8 mouse cellular contexts compared by ENCODE assay signal in the genomic region with DNA sequence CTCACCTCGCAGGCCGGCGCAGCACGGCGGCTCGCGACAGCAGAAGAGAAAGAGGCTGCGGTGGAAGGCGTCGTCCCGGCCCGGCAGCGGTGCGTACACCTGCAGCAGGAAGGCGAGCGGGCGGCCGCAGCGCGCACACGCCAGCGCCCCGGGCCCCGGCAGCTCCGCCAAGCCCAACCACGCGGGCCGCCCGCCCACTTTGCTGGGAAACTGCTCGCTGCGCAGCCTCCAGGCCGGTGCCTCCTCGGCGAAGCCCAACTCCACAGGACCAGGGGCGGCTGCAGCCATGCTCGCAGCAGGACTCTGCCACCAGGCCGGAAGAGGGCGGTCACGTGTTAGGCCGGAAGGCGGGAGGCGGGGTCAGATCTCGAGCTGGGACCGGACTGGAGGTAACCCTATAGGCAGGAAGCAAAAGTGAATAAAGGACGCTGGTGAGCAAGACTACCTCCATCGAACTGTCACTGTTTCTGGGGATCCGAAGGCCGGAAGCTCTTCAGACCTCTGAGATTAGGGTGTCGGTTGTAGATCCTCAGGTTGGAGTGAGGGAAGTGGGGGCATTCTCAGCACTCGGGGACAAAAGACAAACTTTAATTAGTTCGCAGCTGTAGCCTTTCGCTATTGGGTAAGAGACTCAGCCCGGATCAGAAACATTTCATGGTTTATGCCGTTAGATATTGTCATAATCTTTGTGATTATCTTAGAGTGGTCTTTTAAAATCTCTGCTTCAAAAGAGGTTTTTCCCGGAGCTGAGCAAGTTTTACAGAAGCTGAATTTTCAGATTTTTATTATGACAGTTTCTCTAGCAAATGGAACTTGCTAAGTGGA. TPM values are rescaled to one million over a fixed set of nuclear protein-coding genes. Genes with fewer than 3 reads are reported as not detected.
DNase-seq lines count a peak whose midpoint lies in the region; ATAC-seq and TF ChIP-seq lines count a peak whose summit lies in the region.

A gene (minus strand): TSS at position 316 of the 825 bp plus-strand sequence.

- ATAC-seq in forebrain, embryonic 15.5 days (replicated peaks) = peak; percentile 97
- ATAC-seq in neutrophil, adult 5-6 weeks (ENCODE audit: extremely low read depth, insufficient number of reproducible peaks, low FRiP score, poor library complexity, severe bottlenecking) = peak; percentile 97

- peak within 1 kb of the TSS; percentile 91 for H3K9ac ChIP-seq in ES-E14 (ENCODE audit: insufficient read depth, low read depth, low read length, poor library complexity, severe bottlenecking)
- H3K9ac ChIP-seq in forebrain, embryonic 15.5 days (replicated peaks) = peak within 1 kb of the TSS; percentile 73

- H3K4me2 ChIP-seq in forebrain, embryonic 15.5 days (replicated peaks) = peak within 1 kb of the TSS; percentile 67

- TF ChIP-seq POLR2A in lung, adult 2 months (IDR thresholded peaks at IDR 0.05; ENCODE audit: borderline replicate concordance, extremely low read depth, low read depth, low read length) = peak; percentile 76; the same call in 1 of the 2 replicates

- intact Hi-C loops in heart, postnatal 25 days (cut with DNase I) = loop anchor here (5.0 kb wide), 3 partner anchors 35 to 200 kb away; a partner anchor contains a TSS

- 0 out of 2 replicates have a peak within 1 kb of the TSS, but pooled peaks have one; percentile 10 for H3K27ac ChIP-seq in ES-E14 (ENCODE audit: insufficient read depth, low read depth, low read length, poor library complexity, severe bottlenecking)
- H3K27ac ChIP-seq in forebrain, embryonic 15.5 days (replicated peaks) = peak within 1 kb of the TSS; percentile 88

- DNase-seq in ES-E14 (ENCODE audit: low read depth, low spot score) = peak; percentile 91
- DNase-seq in cerebellum, adult 11-12 months = peak; percentile 93
- DNase-seq in heart, postnatal 25 days (ENCODE audit: low spot score) = peak; percentile 90
- peak; percentile 86 to 94 for DNase-seq in layer of hippocampus, adult 18-20 months (ENCODE audit: low spot score in 2 of 2)
- DNase-seq in lung, adult 2 months = peak; percentile 93
- peak; percentile 92 to 93 for DNase-seq in thymus, adult 18-20 months

- no peak for TF ChIP-seq CTCF in lung, adult 2 months (IDR thresholded peaks at IDR 0.05; ENCODE audit: insufficient read depth, low read length)

- peaks cover 9% of the 10 kb centered on the region for H3K36me3 ChIP-seq in ES-E14 (ENCODE audit: control insufficient read depth, insufficient read depth, low read length, poor library complexity, severe bottlenecking)
- peaks cover 30% of the 10 kb centered on the region for H3K36me3 ChIP-seq in forebrain, embryonic 15.5 days

- 0 out of 4 replicates have a peak, but pooled peaks cover 0 to 3% of the 10 kb centered on the region in 2 experiments for H3K4me1 ChIP-seq in ES-E14 (ENCODE audit: control insufficient read depth in 2 of 2, insufficient read depth in 2 of 2, low read length in 2 of 2, poor library complexity in 1 of 2)
- H3K4me1 ChIP-seq in forebrain, embryonic 15.5 days = peaks cover 19% of the 10 kb centered on the region
- peaks cover 5% of the 10 kb centered on the region; the same call in 1 of the 2 replicates for H3K4me1 ChIP-seq in lung, adult 2 months (ENCODE audit: control insufficient read depth, insufficient read depth, low read length)

- H3K9me3 ChIP-seq in ES-E14 (ENCODE audit: control insufficient read depth, insufficient read depth, low read depth, low read length) = no peaks in the 10 kb centered on the region
- H3K9me3 ChIP-seq in forebrain, embryonic 15.5 days = no peaks in the 10 kb centered on the region

- peak within 1 kb of the TSS; percentile 69 to 88 for H3K4me3 ChIP-seq in ES-E14 (ENCODE audit: insufficient read depth in 1 of 2, low read depth in 1 of 2, low read length in 2 of 2, poor library complexity in 1 of 2, severe bottlenecking in 1 of 2)
- H3K4me3 ChIP-seq in forebrain, embryonic 15.5 days = peak within 1 kb of the TSS; percentile 90
- H3K4me3 ChIP-seq in lung, adult 2 months (replicated peaks; ENCODE audit: extremely low read depth, low read depth, low read length) = peak within 1 kb of the TSS; percentile 92

- WGBS in forebrain, embryonic 15.5 days = 2% methylated on average over 54 of the region's 55 CpGs
- WGBS in lung, adult 2 months = under 1% methylated on average over 55 of the region's 55 CpGs

- in situ Hi-C loops in ES-E14 (cut with MboI; ENCODE audit: low sequenced_read_pairs in 2 of 2, unreplicated experiment in 2 of 2) = no loop called here

- H3K27me3 ChIP-seq in forebrain, embryonic 15.5 days = no peaks in the 10 kb centered on the region

TF ChIP-seq in ES-E14, 5 proteins besides CTCF, POLR2A, EP300 and RAD21:
- no peak for TF ChIP-seq ZNF384 (IDR thresholded peaks at IDR 0.05; ENCODE audit: low read depth, low read length)
- peak; percentile 53; the same call in 1 of the 2 replicates for TF ChIP-seq HCFC1 (IDR thresholded peaks at IDR 0.05; ENCODE audit: borderline replicate concordance, insufficient read depth, low read length)

RNA-seq across cellular contexts. Expression of the gene that starts here (rescaled TPM):
- total RNA-seq in ES-E14 (2012; rRNA removed) = 65.1 and 82.7 TPM in 2 replicates
- 60.0 and 64.7 TPM in 2 replicates for polyA plus RNA-seq in forebrain, embryonic 15.5 days (2015; fragmentation: Nextera tagmentation; extraction: Ambion mirVana)
- 10 to 100 TPM; 16.1 to 16.9 TPM for total RNA-seq in heart, postnatal 25 days (2021)
- 10 to 100 TPM; 18.5 to 19.5 TPM for total RNA-seq in layer of hippocampus, adult 18-20 months (2021)
- 17.1 and 22.3 TPM in 2 replicates for polyA plus RNA-seq in lung, adult 2 months (2012; rRNA removed)
- total RNA-seq in neutrophil, adult 5-6 weeks (2017) = 43.8 and 57.3 TPM in 2 replicates

Comparison
In these comparisons a context has a peak if more than half of its experiments do, and no peak if none do; other contexts are left out.
1. Peak in every context shown above with its lines: DNase-seq, ATAC-seq, H3K4me3 ChIP-seq and H3K27ac ChIP-seq.